Mouse (Mus musculus) Patski (cell line): ENCODE measurements around the gene Pgm1. TPM values are rescaled to one million over a fixed set of nuclear protein-coding genes. Genes with fewer than 3 reads are reported as not detected.

Source experiments
- ATAC-seq: fragments of 100-300 bp; one replicate; pipeline ENCODE4 v1.8.0; 2021
- CTCF ChIA-PET: fragments of 350-600 bp; sonication (Branson Sonifier 250); formaldehyde crosslinking; loops from one replicate; lab custom pipeline; 2022; ENCODE audit warnings: inconsistent platforms; lab: Charles Lee
- POLR2A ChIA-PET: fragments of 350-600 bp; sonication (Branson Sonifier 250); formaldehyde crosslinking; loops from one replicate; lab custom pipeline; 2022; ENCODE audit warnings: antibody characterized with exemption, inconsistent platforms; lab: Charles Lee
- DNase-seq: peaks from one replicate; pipeline ENCODE4 v3.0.0-alpha.2; 2011; ENCODE audit warnings: low read depth, low spot score
- H3K27me3 ChIP-seq: fragments of 371-371 bp; one replicate; pipeline ENCODE4 v1.5.1; 2021
- CTCF ChIP-seq: fragments of 100-300 bp; IDR thresholded peaks from one replicate; pipeline ENCODE4 v1.5.1; 2021
- in situ Hi-C: fragments of 300-500 bp; cut with MboI; formaldehyde crosslinking; loops from 3 replicates; pipeline ENCODE4 v1.11.1; 2018; ENCODE audit warnings: low pct_unique_long_range_greater_than_20kb, mixed read lengths
- polyA plus RNA-seq: library from polyadenylated mRNA; unstranded; gene quantifications from one replicate; pipeline ENCODE4 v1.2.3, GENCODE M21; 2021

The Pgm1 gene
- polyA plus RNA-seq, 1 experiment from 2014 or later: 74.9 TPM

DNA sequence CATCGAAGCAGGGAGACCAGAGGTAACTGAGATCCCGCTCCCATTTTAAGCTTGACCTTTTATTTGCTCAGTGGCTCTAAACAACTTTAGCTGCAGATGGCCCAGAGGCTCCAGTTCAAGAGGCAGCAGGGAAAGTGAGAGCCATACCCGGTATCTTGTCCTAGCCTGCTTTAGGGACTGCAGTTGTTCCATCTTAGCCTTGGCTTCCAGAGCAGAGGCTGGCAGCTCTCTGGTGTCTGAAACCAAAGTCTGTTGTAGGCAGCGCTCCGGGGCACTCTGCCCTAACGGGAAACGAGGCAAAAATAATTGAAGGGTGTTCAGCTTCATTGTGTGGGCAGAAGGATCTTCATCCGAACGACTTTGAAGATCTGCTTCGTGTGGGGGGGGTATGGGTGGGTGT, 26.2 kb downstream of the Pgm1 start:
- ATAC-seq (no peak), DNase-seq (no peak)
- TF ChIP-seq CTCF: no peak
- in situ Hi-C loops: no loop called here
- no peaks in the 10 kb centered on the region for H3K27me3 ChIP-seq
- CTCF ChIA-PET: no interaction called here
- POLR2A ChIA-PET: no interaction called here

DNA sequence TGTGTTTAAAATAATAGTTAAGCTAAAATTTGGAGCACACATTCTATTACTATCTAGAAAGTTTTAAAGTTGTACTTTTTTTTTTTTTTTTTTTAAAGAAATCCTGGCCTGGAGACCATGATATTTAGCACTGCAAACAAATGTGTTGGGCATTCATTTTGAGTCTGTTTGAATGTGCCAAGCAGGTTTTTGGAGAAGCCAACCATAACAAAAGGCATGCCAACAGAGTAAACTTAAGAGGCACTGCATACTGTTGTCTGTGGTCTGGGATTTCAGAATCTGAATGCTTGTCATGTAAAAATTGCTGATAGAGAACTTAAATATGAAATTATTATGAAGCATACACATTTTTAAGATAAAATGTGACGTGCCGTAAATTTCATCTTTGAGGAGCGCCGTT, 28.0 kb downstream of the Pgm1 start:
- no peak for TF ChIP-seq CTCF

DNA sequence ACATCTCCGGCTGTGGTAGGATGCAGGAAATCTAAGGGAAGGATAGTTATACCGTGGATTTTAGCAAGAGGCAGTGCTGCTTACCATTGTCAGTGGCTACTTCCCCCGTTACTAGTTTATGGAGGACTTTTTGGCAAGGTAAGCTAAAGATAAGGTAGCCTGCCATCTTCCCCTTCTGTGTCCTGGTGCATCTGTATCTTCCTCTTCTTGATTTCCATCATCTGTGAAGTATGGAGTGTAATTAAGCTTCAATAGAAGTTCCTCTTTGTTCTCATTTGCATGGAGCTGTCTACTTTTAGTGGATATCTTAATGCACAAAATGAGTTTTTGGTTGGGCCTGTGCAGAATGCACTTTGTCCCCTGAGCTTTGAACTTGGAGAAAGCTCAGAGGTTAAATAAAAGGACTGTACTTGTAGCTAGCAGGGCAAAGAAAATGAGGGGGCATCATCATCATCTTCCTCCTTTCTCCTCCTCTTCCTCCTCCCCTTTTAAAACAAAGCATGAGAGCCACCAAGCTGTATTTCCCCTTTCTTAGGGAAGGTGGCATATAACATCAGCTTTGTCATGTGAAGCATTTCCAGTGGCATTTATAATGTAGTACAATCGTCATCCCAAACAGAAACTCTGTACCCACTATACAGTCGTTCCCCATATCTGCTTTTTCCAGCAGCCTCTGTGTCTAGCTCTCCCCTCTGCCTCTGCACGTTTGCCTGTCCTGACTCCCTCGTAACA, 29.0 kb downstream of the Pgm1 start:
- in situ Hi-C loops: no loop called here
- no peaks in the 10 kb centered on the region for H3K27me3 ChIP-seq
- ChIA-PET CTCF (interaction anchor here (1.7 kb wide), 1 partner anchor 50 kb away, joined by 4 read pairs; no protein-coding TSS in a partner anchor), POLR2A (interaction anchor here (1.0 kb wide), 1 partner anchor 10 kb away, joined by 3 read pairs; no protein-coding TSS in a partner anchor)
- TF ChIP-seq CTCF: no peak
- no peak for ATAC-seq
- DNase-seq: no peak

More for the DNA sequence above, 28.0 kb downstream of the Pgm1 start:
- DNase-seq (no peak), ATAC-seq (no peak)
- CTCF ChIA-PET: interaction anchor here (1.7 kb wide), 1 partner anchor 51 kb away, joined by 4 read pairs; no protein-coding TSS in a partner anchor
- POLR2A ChIA-PET: interaction anchor here (1.0 kb wide), 1 partner anchor 9 kb away, joined by 3 read pairs; no protein-coding TSS in a partner anchor
- no peaks in the 10 kb centered on the region for H3K27me3 ChIP-seq
- in situ Hi-C loops: no loop called here

DNA sequence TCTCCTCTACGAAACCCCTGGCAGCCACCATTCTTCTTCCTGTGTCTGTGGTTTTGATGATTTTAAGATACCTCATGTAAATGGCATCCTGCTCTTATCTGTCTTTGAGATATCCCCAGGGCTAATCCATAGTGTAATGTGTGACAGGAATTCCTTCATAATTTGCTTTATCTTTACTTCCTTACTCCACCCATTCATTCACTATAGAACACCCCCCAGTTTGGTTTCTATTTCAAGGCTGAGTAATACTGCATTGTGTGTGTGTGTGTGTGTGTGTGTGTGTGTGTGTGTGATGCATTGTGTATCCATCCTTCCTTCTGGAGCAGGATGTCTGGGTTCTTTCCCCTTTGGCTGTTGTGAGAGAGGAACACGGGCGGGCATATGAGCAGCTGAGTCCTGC, 30.1 kb downstream of the Pgm1 start:
- POLR2A ChIA-PET: no interaction called here
- no peak for DNase-seq
- TF ChIP-seq CTCF: no peak
- in situ Hi-C loops: no loop called here
- CTCF ChIA-PET: no interaction called here
- no peaks in the 10 kb centered on the region for H3K27me3 ChIP-seq
- no peak for ATAC-seq

DNA sequence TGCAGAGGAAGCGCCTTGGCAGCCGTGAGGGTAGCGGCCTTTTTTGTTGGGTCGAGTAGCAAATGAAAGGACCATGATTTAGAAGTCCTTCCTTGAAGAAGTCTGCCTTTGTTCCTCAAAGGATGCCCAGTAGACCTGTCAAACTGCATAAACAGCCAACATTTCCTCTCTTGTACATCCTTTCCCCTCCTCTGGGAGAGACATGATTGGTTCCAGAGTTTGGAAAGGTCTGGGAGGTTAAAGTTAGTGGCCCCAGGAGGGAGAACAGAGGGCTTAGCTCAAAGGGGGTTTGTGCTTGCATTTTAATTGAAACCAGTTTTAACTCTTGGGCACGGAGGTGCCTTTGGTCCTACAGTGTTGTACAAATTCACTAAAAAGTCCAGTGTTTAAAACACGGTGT, 37.3 kb downstream of the Pgm1 start:
- DNase-seq (no peak), ATAC-seq (no peak)
- H3K27me3 ChIP-seq: no peaks in the 10 kb centered on the region
- ChIA-PET CTCF (no interaction called here), POLR2A (no interaction called here)
- in situ Hi-C loops: no loop called here
- no peak for TF ChIP-seq CTCF

DNA sequence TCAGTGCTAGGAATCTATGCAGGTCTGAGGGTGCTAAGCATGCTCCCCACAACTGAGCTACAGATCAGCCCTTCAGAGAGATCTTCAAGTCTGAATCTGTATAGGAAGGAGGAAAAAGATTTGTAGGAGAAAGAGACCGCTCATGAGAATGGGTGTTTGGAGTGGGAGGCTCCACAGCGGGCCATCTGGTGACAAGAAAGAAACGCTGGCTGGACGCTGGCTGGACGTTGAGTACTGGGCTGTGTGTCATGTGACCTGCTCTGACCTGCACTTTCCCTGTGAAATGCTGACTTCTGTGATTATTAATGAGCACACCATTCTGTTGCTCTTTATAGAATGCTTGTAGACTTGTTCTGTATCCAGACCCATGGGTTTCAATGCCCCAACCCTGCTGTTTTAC, 40.1 kb downstream of the Pgm1 start:
- no peak for TF ChIP-seq CTCF
- CTCF ChIA-PET: no interaction called here
- DNase-seq (no peak), ATAC-seq (no peak)
- in situ Hi-C loops: no loop called here
- POLR2A ChIA-PET: no interaction called here
- no peaks in the 10 kb centered on the region for H3K27me3 ChIP-seq

DNA sequence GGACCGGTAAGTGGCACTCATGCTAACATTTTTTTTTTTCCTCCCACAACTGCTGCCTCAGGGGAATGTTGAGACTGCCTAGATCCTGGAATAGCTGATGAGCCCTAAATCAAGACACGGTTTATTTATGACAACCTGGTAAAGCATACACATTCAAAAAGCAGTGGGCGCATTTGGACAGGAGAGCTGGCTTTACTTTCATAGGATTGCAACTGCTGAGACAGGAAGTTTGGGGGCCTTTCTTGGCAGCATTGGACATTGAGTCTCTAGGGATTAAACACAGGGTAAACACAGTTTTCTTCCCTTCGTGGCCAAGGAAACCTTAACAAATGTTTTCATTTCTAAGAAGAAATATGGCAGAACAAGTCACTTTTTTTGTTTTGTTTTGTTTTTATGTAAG, 40.9 kb downstream of the Pgm1 start:
- H3K27me3 ChIP-seq: no peaks in the 10 kb centered on the region
- in situ Hi-C loops: no loop called here
- no peak for ATAC-seq
- TF ChIP-seq CTCF: no peak
- no peak for DNase-seq
- ChIA-PET POLR2A (no interaction called here), CTCF (no interaction called here)

DNA sequence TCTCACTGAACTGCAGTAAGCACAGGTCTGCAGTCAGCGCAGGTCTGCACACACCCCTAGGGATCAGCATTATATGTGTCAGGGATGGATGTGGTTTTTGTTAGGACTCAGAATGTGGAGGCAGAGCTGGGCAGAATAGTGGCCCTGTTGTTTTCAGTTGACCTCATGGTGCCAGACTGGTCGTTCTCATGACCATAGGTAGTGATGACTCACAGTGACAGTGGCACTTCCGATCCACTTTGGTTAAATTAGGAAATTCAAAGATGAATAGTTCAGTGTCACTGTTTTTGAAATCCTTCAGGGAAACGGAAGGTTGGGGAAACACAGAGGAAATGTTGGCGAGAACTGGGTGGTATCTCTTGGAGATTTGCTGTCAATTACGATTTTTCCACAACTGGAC, 43.7 kb downstream of the Pgm1 start:
- in situ Hi-C loops: no loop called here
- ChIA-PET CTCF (no interaction called here), POLR2A (no interaction called here)

DNA sequence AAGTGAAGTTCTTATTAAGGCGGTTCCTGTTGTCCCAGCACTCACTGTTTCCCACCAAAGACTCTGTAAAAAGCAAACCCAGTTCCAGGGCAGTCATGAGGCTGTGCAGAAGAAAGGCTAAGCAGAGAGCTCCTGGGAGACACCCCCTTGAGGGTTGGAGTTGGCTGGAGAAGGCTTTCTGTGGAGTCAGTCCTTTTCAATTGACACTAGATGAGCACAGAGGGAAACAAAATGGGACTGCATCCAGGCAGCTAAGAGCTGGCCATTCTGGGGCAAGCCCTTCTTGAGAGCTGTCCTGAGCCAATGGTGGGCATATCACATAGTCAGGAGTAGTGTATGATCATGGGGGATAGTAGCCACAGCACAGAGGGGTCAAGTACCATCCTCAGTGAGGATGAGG, 44.7 kb downstream of the Pgm1 start:
- no peaks in the 10 kb centered on the region for H3K27me3 ChIP-seq
- DNase-seq (no peak), ATAC-seq (no peak)
- POLR2A ChIA-PET: interaction anchor here (0.6 kb wide), 1 partner anchor 21 kb away, joined by 4 read pairs; no protein-coding TSS in a partner anchor
- in situ Hi-C loops: no loop called here
- CTCF ChIA-PET: interaction anchor here (1.5 kb wide), 1 partner anchor 11 kb away, joined by 4 read pairs; no protein-coding TSS in a partner anchor
- no peak for TF ChIP-seq CTCF

More for the DNA sequence above, 43.7 kb downstream of the Pgm1 start:
- DNase-seq (no peak), ATAC-seq (no peak)
- H3K27me3 ChIP-seq: no peaks in the 10 kb centered on the region
- TF ChIP-seq CTCF: no peak

DNA sequence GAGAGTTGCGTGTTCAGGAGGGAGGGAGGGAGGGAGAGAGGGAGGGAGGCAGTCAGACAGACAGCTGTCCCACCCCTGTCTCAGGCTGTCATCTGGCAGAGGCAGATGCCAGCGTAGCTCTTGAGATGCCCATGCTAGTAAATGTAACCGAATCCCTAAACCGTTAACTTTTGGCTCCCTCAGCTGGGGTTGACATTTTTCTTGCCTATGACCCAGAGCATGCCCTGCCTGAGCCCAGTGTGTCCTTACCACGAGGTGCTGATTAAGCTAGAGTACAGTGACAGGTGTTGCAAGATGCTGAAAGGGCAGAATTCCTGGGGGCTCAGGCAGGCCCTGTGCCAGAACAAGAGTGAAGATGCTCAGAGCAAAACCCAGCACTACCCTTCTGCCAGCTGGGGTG, 45.2 kb downstream of the Pgm1 start:
- no peak for TF ChIP-seq CTCF
- no peak for ATAC-seq
- no peaks in the 10 kb centered on the region for H3K27me3 ChIP-seq
- in situ Hi-C loops: no loop called here
- CTCF ChIA-PET: interaction anchor here (1.5 kb wide), 1 partner anchor 10 kb away, joined by 4 read pairs; no protein-coding TSS in a partner anchor
- no peak for DNase-seq
- POLR2A ChIA-PET: no interaction called here

DNA sequence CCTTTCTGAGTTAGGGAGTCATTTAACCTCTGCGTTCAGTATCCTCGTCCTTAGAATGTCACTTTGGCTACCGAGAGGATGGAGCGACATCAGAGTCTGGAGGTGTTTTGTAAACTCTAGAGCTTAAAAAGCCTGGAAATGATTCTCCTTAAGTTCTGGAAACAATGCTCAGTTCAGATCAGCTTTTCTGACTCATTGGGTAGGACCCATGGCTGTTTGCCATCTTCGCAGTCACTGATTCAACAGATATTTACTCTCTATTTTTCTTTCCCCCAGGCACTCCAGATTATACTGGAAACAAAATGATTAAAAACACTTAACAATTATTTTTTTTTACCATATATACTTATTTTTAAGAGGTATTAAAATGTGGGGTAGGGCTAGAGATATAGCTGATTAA, 50.1 kb downstream of the Pgm1 start:
- H3K27me3 ChIP-seq: no peaks in the 10 kb centered on the region
- ATAC-seq (no peak), DNase-seq (no peak)
- in situ Hi-C loops: no loop called here
- TF ChIP-seq CTCF: no peak
- ChIA-PET CTCF (no interaction called here), POLR2A (no interaction called here)
